Mouse (Mus musculus) cortical plate, adult 2 months (tissue): ENCODE measurements around the gene Setd1b.

Source experiments
- CTCF ChIP-seq: fragments of 200-500 bp; IDR thresholded peaks from 2 replicates; pipeline ENCODE4 v1.5.1; 2011; ENCODE audit warnings: mild to moderate bottlenecking, control low read depth, low read length; ENCODE audit not compliant: insufficient read depth; ENCODE audit errors: extremely low read depth
- POLR2A ChIP-seq: fragments of 200-500 bp; IDR thresholded peaks from 2 replicates; pipeline ENCODE4 v1.6.1; 2011; ENCODE audit warnings: mild to moderate bottlenecking, low read length, control low read depth; ENCODE audit not compliant: insufficient read depth; ENCODE audit errors: extremely low read depth

- TF ChIP-seq POLR2A (no peak), CTCF (no peak)
Measured at GRCm38 (mm10) chr5:123142161-123143157, at the start of gene Setd1b.
